9 mouse cellular contexts compared by ENCODE assay signal in the genomic region with DNA sequence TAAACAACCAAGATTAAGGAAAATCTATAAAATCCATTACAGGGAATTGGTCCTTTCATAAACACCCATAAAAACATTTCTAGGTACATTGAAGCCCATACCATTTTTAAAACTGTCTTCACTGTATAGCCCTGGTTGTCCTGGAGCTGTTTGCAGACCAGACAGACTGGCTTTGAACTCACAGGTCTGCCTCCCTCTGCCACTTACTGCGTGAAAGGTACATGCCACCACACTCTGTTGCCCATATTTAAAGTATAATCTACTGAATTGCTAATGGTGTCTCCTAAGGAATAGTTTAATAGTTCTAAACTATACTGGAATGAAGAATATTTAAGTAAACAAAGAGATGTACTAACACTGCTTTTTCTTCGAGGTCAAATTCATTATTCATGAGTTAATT. TPM values are rescaled to one million over a fixed set of nuclear protein-coding genes. Genes with fewer than 3 reads are reported as not detected.
A peak's percentile ranks its signal among the peaks of the same experiment; 100 is the strongest.
DNase-seq lines count a peak whose midpoint lies in the region; ATAC-seq and TF ChIP-seq lines count a peak whose summit lies in the region.
"Had no signal": no experiment of that assay in that cellular context is flagged by ENCODE, and none has a peak within 500 bp of the region (broad histone marks: within the 10 kb centered on the region; RNA-seq: fewer than 3 reads in every experiment).

No protein-coding gene starts in this region.

- peak overlapping the region; percentile 40; the same call in 1 of the 2 replicates for H3K4me3 ChIP-seq in lung, embryonic 15.5 days
- H3K4me3 ChIP-seq in lung, adult 2 months (replicated peaks; ENCODE audit: extremely low read depth, low read depth, low read length) = no peak overlapping the region
- peak overlapping the region; percentile 60 for H3K4me3 ChIP-seq in forebrain, embryonic 10.5 days
- peak overlapping the region; percentile 45; the same call in 1 of the 2 replicates for H3K4me3 ChIP-seq in limb, embryonic 12.5 days (replicated peaks)
- H3K4me3 ChIP-seq in neural tube, embryonic 15.5 days (replicated peaks) = no peak overlapping the region

- WGBS in lung, embryonic 15.5 days = 61% methylated on average over 2 of the region's 2 CpGs
- WGBS in lung, adult 2 months = 22% methylated on average over 2 of the region's 2 CpGs
- WGBS in forebrain, embryonic 10.5 days = 88% methylated on average over 2 of the region's 2 CpGs
- WGBS in limb, embryonic 12.5 days = 84% methylated on average over 2 of the region's 2 CpGs
- WGBS in neural tube, embryonic 15.5 days = 72% methylated on average over 2 of the region's 2 CpGs

- no peak for ATAC-seq in lung, embryonic 15.5 days (ENCODE audit: borderline replicate concordance, extremely low read depth, low FRiP score, low TSS enrichment)
- ATAC-seq in limb, embryonic 12.5 days (ENCODE audit: insufficient number of reproducible peaks, insufficient read depth, low FRiP score, low TSS enrichment, low read depth) = no peak
- ATAC-seq in neural tube, embryonic 15.5 days (ENCODE audit: low FRiP score) = no peak

- no peak for TF ChIP-seq CTCF in lung, adult 2 months (IDR thresholded peaks at IDR 0.05; ENCODE audit: insufficient read depth, low read length)

- H3K4me1 ChIP-seq in lung, embryonic 15.5 days = peaks cover 48% of the 10 kb centered on the region
- H3K4me1 ChIP-seq in lung, adult 2 months (ENCODE audit: control insufficient read depth, insufficient read depth, low read length) = peaks cover 28% of the 10 kb centered on the region
- peaks cover 52% of the 10 kb centered on the region for H3K4me1 ChIP-seq in forebrain, embryonic 10.5 days
- H3K4me1 ChIP-seq in limb, embryonic 12.5 days (replicated peaks) = peaks cover 36% of the 10 kb centered on the region
- H3K4me1 ChIP-seq in neural tube, embryonic 15.5 days = peaks cover 46% of the 10 kb centered on the region

- no peaks in the 10 kb centered on the region for H3K36me3 ChIP-seq in lung, embryonic 15.5 days
- peaks cover 28% of the 10 kb centered on the region for H3K36me3 ChIP-seq in forebrain, embryonic 10.5 days (replicated peaks)
- peaks cover 20% of the 10 kb centered on the region for H3K36me3 ChIP-seq in limb, embryonic 12.5 days
- 0 out of 2 replicates have a peak, but pooled peaks cover 2% of the 10 kb centered on the region for H3K36me3 ChIP-seq in neural tube, embryonic 15.5 days

- H3K27ac ChIP-seq in lung, embryonic 15.5 days = peak overlapping the region; percentile 70
- peak overlapping the region; percentile 96 for H3K27ac ChIP-seq in forebrain, embryonic 10.5 days
- no peak overlapping the region for H3K27ac ChIP-seq in limb, embryonic 12.5 days
- H3K27ac ChIP-seq in neural tube, embryonic 15.5 days (replicated peaks) = peak overlapping the region; percentile 91

- no peak for DNase-seq in lung, adult 2 months
- no peak for DNase-seq in forebrain, embryonic 10.5 days (ENCODE audit: extremely low spot score, low spot score)
- DNase-seq in frontal cortex, adult 2 months (ENCODE audit: extremely low spot score in 1 of 2, low spot score in 1 of 2) = no peak
- no peak for DNase-seq in right cerebral cortex, postnatal 4 days
- no peak for DNase-seq in adrenal gland, adult 18-20 months (ENCODE audit: low spot score in 2 of 2)
- DNase-seq: adrenal gland, adult 8-10 months had no signal

- H3K27me3 ChIP-seq in lung, embryonic 15.5 days = no peaks in the 10 kb centered on the region
- no peaks in the 10 kb centered on the region for H3K27me3 ChIP-seq in forebrain, embryonic 10.5 days (ENCODE audit: poor library complexity, severe bottlenecking)
- no peaks in the 10 kb centered on the region for H3K27me3 ChIP-seq in limb, embryonic 12.5 days
- no peaks in the 10 kb centered on the region for H3K27me3 ChIP-seq in neural tube, embryonic 15.5 days (replicated peaks)

- peak overlapping the region; percentile 63 for H3K4me2 ChIP-seq in lung, embryonic 15.5 days
- H3K4me2 ChIP-seq in limb, embryonic 12.5 days = peak overlapping the region; percentile 55
- peak overlapping the region; percentile 65 for H3K4me2 ChIP-seq in neural tube, embryonic 15.5 days

- no peaks in the 10 kb centered on the region for H3K9me3 ChIP-seq in lung, embryonic 15.5 days
- H3K9me3 ChIP-seq in forebrain, embryonic 10.5 days = no peaks in the 10 kb centered on the region
- H3K9me3 ChIP-seq in limb, embryonic 12.5 days = no peaks in the 10 kb centered on the region
- H3K9me3 ChIP-seq in neural tube, embryonic 15.5 days (replicated peaks) = no peaks in the 10 kb centered on the region

- TF ChIP-seq POLR2A in lung, adult 2 months (IDR thresholded peaks at IDR 0.05; ENCODE audit: borderline replicate concordance, extremely low read depth, low read depth, low read length) = no peak

- peak overlapping the region; percentile 39; the same call in 1 of the 2 replicates for H3K9ac ChIP-seq in lung, embryonic 15.5 days
- H3K9ac ChIP-seq in limb, embryonic 12.5 days (replicated peaks) = peak overlapping the region; percentile 40; the same call in 1 of the 2 replicates
- H3K9ac ChIP-seq in neural tube, embryonic 15.5 days (replicated peaks) = peak overlapping the region; percentile 45; the same call in 1 of the 2 replicates

RNA-seq across cellular contexts. Expression of gene Chd2, which starts 5.1 kb away (rescaled TPM):
- 48.8 and 59.0 TPM in 2 replicates for polyA plus RNA-seq in lung, embryonic 15.5 days (2015; fragmentation: Nextera tagmentation; extraction: Ambion mirVana)
- 41.0 and 48.5 TPM in 2 replicates for polyA plus RNA-seq in lung, adult 2 months (2012; rRNA removed)
- 45.1 and 45.7 TPM in 2 replicates for polyA plus RNA-seq in forebrain, embryonic 10.5 days (2016; fragmentation: Nextera tagmentation; extraction: Ambion mirVana)
- polyA plus RNA-seq in limb, embryonic 12.5 days (2016; fragmentation: Nextera tagmentation; extraction: Ambion mirVana) = 66.8 and 70.3 TPM in 2 replicates
- polyA plus RNA-seq in neural tube, embryonic 15.5 days (2015; fragmentation: Nextera tagmentation; extraction: Ambion mirVana) = 31.2 and 39.3 TPM in 2 replicates
- polyA plus RNA-seq in frontal cortex, adult 2 months (2012; rRNA removed) = 34.3 and 37.0 TPM in 2 replicates
- 10 to 100 TPM; 35.5 to 35.8 TPM for total RNA-seq in adrenal gland, adult 18-20 months (2021)

Comparison
In these comparisons a context has a peak if more than half of its experiments do, and no peak if none do; other contexts are left out.
1. H3K4me3 ChIP-seq: peak in lung, embryonic 15.5 days (single experiment), forebrain, embryonic 10.5 days (single experiment) and limb, embryonic 12.5 days (single experiment); none in lung, adult 2 months (single experiment) and neural tube, embryonic 15.5 days (single experiment).
2. Peak in every context shown above with its lines, with median percentiles within 50 percentile points of each other: H3K4me2 ChIP-seq and H3K9ac ChIP-seq.